Comparison of ENCODE assay signal across 23 mouse cellular contexts in genomic region chr8:113117241-113117640, GRCm38 (mm10).
"Had no signal": no experiment of that assay in that cellular context is flagged by ENCODE, and none has a peak within 500 bp of the region (broad histone marks: within the 10 kb centered on the region; RNA-seq: fewer than 3 reads in every experiment).

No protein-coding gene starts in this region.

- DNase-seq: layer of hippocampus, adult 9-11 months; liver; lung, adult 18-20 months; lung, postnatal 14 days; lung, postnatal 4 days; midbrain, embryonic 14.5 days; right cerebral cortex, adult 18-20 months; right cerebral cortex, postnatal 14 days; right cerebral cortex, postnatal 4 days; thymus, adult 2 months; thymus, postnatal 14 days had no signal

- H3K9me3 ChIP-seq: limb, embryonic 10.5 days; limb, embryonic 13.5 days; liver, embryonic 12.5 days; liver, embryonic 15.5 days; neural tube, embryonic 12.5 days; neural tube, embryonic 15.5 days had no signal

- H3K27ac ChIP-seq: hindbrain, postnatal 0 days; layer of hippocampus, adult 2 months; limb, embryonic 10.5 days; limb, embryonic 13.5 days; liver, embryonic 12.5 days; liver, embryonic 15.5 days; neural tube, embryonic 12.5 days; neural tube, embryonic 15.5 days; stomach, postnatal 0 days had no signal

- H3K9ac ChIP-seq: limb, embryonic 13.5 days; liver, embryonic 12.5 days; liver, embryonic 15.5 days; neural tube, embryonic 12.5 days; neural tube, embryonic 15.5 days had no signal

- H3K4me1 ChIP-seq: limb, embryonic 10.5 days; limb, embryonic 13.5 days; liver, embryonic 12.5 days; liver, embryonic 15.5 days; neural tube, embryonic 12.5 days; neural tube, embryonic 15.5 days had no signal

- H3K27me3 ChIP-seq: limb, embryonic 13.5 days; liver, embryonic 12.5 days; liver, embryonic 15.5 days; neural tube, embryonic 12.5 days; neural tube, embryonic 15.5 days had no signal

- H3K36me3 ChIP-seq: limb, embryonic 10.5 days; limb, embryonic 13.5 days; liver, embryonic 12.5 days; liver, embryonic 15.5 days; neural tube, embryonic 12.5 days; neural tube, embryonic 15.5 days had no signal

- ATAC-seq: hindbrain, postnatal 0 days; inflammation-experienced regulatory T-cells, adult 6 months; intestine, embryonic 16.5 days; liver, embryonic 12.5 days had no signal

- H3K4me3 ChIP-seq: layer of hippocampus, adult 2 months; limb, embryonic 10.5 days; limb, embryonic 13.5 days; liver, embryonic 12.5 days; liver, embryonic 15.5 days; neural tube, embryonic 12.5 days; neural tube, embryonic 15.5 days had no signal

- H3K4me2 ChIP-seq: limb, embryonic 13.5 days; liver, embryonic 12.5 days; liver, embryonic 15.5 days; midbrain, embryonic 11.5 days; neural tube, embryonic 12.5 days; neural tube, embryonic 15.5 days had no signal
